ENCODE assay signal across 8 mouse cellular contexts in the genomic region with DNA sequence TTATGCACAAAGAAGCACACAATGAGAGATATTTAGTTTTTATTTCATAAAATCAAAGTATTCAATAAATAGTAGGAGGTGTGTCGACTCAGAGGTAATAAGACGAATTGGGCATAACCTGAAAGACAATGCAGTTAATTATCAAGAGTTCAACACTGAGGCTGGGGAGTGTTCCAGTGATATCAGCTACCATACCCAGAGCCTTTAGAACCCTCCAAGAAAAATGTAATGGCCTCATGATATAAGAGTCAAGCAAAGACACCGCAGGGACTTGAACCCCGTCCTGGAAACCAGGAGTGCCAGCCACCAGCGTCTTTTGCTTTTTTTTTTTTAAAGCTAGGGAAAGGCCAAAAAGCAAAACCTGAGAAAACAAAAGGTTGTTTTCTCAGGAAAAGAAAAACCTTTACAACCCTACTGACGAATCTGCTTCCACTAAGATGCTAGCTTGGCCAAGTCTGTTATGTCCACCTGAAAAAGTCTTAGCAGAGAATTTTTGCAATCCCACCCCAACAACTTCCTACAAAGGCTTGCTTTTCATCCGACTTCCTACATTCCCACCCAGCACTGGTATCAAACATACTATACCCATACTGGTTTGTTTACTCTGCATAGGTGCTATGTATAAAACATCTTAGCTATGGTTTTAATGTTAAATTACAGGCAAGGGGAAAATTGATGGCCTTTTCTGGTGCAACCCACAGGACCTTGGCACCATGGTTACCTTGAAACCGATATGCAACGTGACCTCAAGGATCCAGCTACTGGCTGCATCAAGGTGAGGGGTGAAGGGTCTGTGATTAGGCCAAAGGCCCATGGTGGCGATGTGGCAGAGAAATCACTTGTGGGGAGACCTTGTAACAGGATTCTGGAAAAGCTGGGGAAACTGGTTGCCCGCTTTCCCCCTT. TPM values are rescaled to one million over a fixed set of nuclear protein-coding genes. Genes with fewer than 3 reads are reported as not detected.
A peak's percentile ranks its signal among the peaks of the same experiment; 100 is the strongest.
DNase-seq lines count a peak whose midpoint lies in the region; ATAC-seq lines count a peak whose summit lies in the region.

No protein-coding gene starts in this region.

- DNase-seq in kidney, adult 9 months = peak; percentile 28
- no peak for DNase-seq in kidney, adult 11 months
- DNase-seq in R1 (ENCODE audit: low read depth, low spot score) = peak; percentile 27
- DNase-seq in heart, postnatal 4 days = peak; percentile 36
- DNase-seq in right cerebral cortex, postnatal 36 days (ENCODE audit: low spot score in 2 of 2) = no peak
- no peak for DNase-seq in frontal cortex, postnatal 36 days (ENCODE audit: low spot score in 2 of 2)

- H3K36me3 ChIP-seq in macrophage (ENCODE audit: inconsistent target) = peaks cover 32% of the 10 kb centered on the region

- H3K4me3 ChIP-seq in macrophage (ENCODE audit: inconsistent target) = peak overlapping the region; percentile 68

- ATAC-seq in CD4-positive, CD25-positive, alpha-beta regulatory T cell, adult 4 months = no peak

- no peak overlapping the region for H3K27ac ChIP-seq in macrophage

- WGBS in macrophage (ENCODE audit: missing documents) = 75% methylated on average over 11 of the region's 11 CpGs

- peaks cover 54% of the 10 kb centered on the region for H3K79me2 ChIP-seq in macrophage (ENCODE audit: inconsistent target)

RNA-seq across cellular contexts. Expression of a gene that starts 24.7 kb away (rescaled TPM):
- 10 to 100 TPM; 60.6 to 69.0 TPM for total RNA-seq in heart, postnatal 4 days (2021)
- total RNA-seq in macrophage (2018; cell fraction: chromatin; rRNA removed) = 100 to 1,000 TPM in 7 of 26 experiments, 10 to 100 TPM in 19; 63.9 to 148 (median 86.2) TPM
- 10 to 100 TPM; 31.6 to 62.4 (median 45.0) TPM for total RNA-seq in macrophage (2018; cell fraction: cytosol; rRNA removed)
- total RNA-seq in macrophage (2018; cell fraction: nucleus; rRNA removed) = 100 to 1,000 TPM in 4 of 26 experiments, 10 to 100 TPM in 22; 42.7 to 104 (median 71.0) TPM
- 46.2 to 54.8 TPM (median 52.4 TPM) in 3 replicates for polyA plus RNA-seq in macrophage (2018)
- 10 to 100 TPM; 15.1 to 19.4 TPM for polyA plus RNA-seq in CD4-positive, CD25-positive, alpha-beta regulatory T cell, adult 4 months (2017; shearing (Covaris generic))

RNA-seq across cellular contexts. Expression of a gene that starts 55.2 kb away (rescaled TPM):
- 10 to 100 TPM; 78.7 to 79.6 TPM for total RNA-seq in heart, postnatal 4 days (2021)
- 100 to 1,000 TPM in 3 of 26 experiments, 10 to 100 TPM in 23; 14.2 to 124 (median 35.6) TPM for total RNA-seq in macrophage (2018; cell fraction: chromatin; rRNA removed)
- total RNA-seq in macrophage (2018; cell fraction: cytosol; rRNA removed) = 10 to 100 TPM in 16 of 26 experiments, 1 to 10 TPM in 10; 4.2 to 31.7 (median 13.4) TPM
- 10 to 100 TPM; 13.1 to 79.6 (median 21.8) TPM for total RNA-seq in macrophage (2018; cell fraction: nucleus; rRNA removed)
- 14.8 to 16.9 TPM (median 15.5 TPM) in 3 replicates for polyA plus RNA-seq in macrophage (2018)
- polyA plus RNA-seq in CD4-positive, CD25-positive, alpha-beta regulatory T cell, adult 4 months (2017; shearing (Covaris generic)) = not detected

Comparison
In these comparisons a context has a peak if more than half of its experiments do, and no peak if none do; other contexts are left out.
1. DNase-seq: peak in kidney, adult 9 months (single experiment), R1 (single experiment) and heart, postnatal 4 days (single experiment); none in kidney, adult 11 months (single experiment), right cerebral cortex, postnatal 36 days (0 of 2) and frontal cortex, postnatal 36 days (0 of 2).
2. RNA of a gene that starts 55.2 kb away (polyA plus RNA-seq): 14.8 to 16.9 TPM in macrophage; not detected in CD4-positive, CD25-positive, alpha-beta regulatory T cell, adult 4 months; every median in the first group is over 10 times any median in the second.